Mouse (Mus musculus) midbrain, postnatal 0 days (tissue): ENCODE data around the gene Csnk1e. TPM values are rescaled to one million over a fixed set of nuclear protein-coding genes. Genes with fewer than 3 reads are reported as not detected.

Source experiments
- ATAC-seq: fragments of 200-750 bp; cut with Nextera tagmentation; 2 replicates; pipeline ENCODE4 v1.8.0; 2017; ENCODE audit warnings: moderate number of reproducible peaks, mild to moderate bottlenecking, moderate TSS enrichment, moderate library complexity; ENCODE audit not compliant: low FRiP score
- DNase-seq: peaks from one replicate; pipeline ENCODE4 v3.0.0-alpha.2; 2015; ENCODE audit warnings: low spot score
- H3K27ac ChIP-seq: fragments of 300-500 bp; sonication (generic); 2 replicates; pipeline ENCODE4 v1.5.1; 2014; ENCODE audit warnings: low read depth, mild to moderate bottlenecking, low read length, mixed read lengths
- H3K27me3 ChIP-seq: fragments of 300-500 bp; sonication (generic); 2 replicates; pipeline ENCODE4 v1.6.1; 2014; ENCODE audit warnings: low read length, control low read depth, mixed read lengths; ENCODE audit not compliant: insufficient read depth
- H3K36me3 ChIP-seq: fragments of 300-500 bp; sonication (generic); 2 replicates; pipeline ENCODE4 v1.6.1; 2014; ENCODE audit warnings: low read length, control low read depth, mixed read lengths; ENCODE audit not compliant: insufficient read depth
- H3K4me1 ChIP-seq: fragments of 300-500 bp; sonication (generic); 2 replicates; pipeline ENCODE4 v1.6.1; 2014; ENCODE audit warnings: mild to moderate bottlenecking, control low read depth, antibody characterized with exemption, low read length, mixed read lengths; ENCODE audit not compliant: insufficient read depth
- H3K4me2 ChIP-seq: fragments of 300-500 bp; sonication (generic); 2 replicates; pipeline ENCODE4 v1.6.1; 2014; ENCODE audit warnings: low read depth, mild to moderate bottlenecking, low read length, mixed read lengths; ENCODE audit not compliant: poor library complexity, severe bottlenecking
- H3K4me3 ChIP-seq: fragments of 300-500 bp; sonication (generic); 2 replicates; pipeline ENCODE4 v1.5.1; 2014; ENCODE audit warnings: low read depth, mild to moderate bottlenecking, low read length, moderate library complexity
- H3K9ac ChIP-seq: fragments of 300-500 bp; sonication (generic); replicated peaks from 2 replicates; pipeline ENCODE4 v1.6.1; 2014; ENCODE audit warnings: mild to moderate bottlenecking, low read length, moderate library complexity, mixed read lengths; ENCODE audit not compliant: poor library complexity, severe bottlenecking
- H3K9me3 ChIP-seq: fragments of 300-500 bp; sonication (generic); 2 replicates; pipeline ENCODE4 v1.6.1; 2016; ENCODE audit warnings: low read length, control low read depth
- CTCF ChIP-seq: IDR thresholded peaks from 2 replicates; pipeline ENCODE4 v1.5.1; 2016; ENCODE audit warnings: antibody characterized with exemption, mild to moderate bottlenecking
- WGBS: fragments of 180-500 bp; shearing (Covaris S2); extraction: QIAGEN DNeasy Blood & Tissue Kit; methylation state at CpG from one replicate; pipeline ENCODE4 v1.1.7; 2014; 5-methylcytosine and 5-hydroxymethylcytosine counted together
- polyA plus RNA-seq: library from polyadenylated mRNA; unstranded; fragments of >200 nt; fragmentation: Nextera tagmentation; extraction: Ambion mirVana; gene quantifications from 2 replicates; pipeline ENCODE4 v1.2.1, GENCODE M21; 2015
- total RNA-seq: library from RNA; depleted of rRNA; stranded (reverse); fragments of >200 nt; gene quantifications from 2 replicates; pipeline ENCODE4 v1.2.3, GENCODE M21; 2014

Csnk1e gene
- total and polyA plus RNA-seq, 2 experiments from 2014 or later: 195 to 378 TPM

DNA sequence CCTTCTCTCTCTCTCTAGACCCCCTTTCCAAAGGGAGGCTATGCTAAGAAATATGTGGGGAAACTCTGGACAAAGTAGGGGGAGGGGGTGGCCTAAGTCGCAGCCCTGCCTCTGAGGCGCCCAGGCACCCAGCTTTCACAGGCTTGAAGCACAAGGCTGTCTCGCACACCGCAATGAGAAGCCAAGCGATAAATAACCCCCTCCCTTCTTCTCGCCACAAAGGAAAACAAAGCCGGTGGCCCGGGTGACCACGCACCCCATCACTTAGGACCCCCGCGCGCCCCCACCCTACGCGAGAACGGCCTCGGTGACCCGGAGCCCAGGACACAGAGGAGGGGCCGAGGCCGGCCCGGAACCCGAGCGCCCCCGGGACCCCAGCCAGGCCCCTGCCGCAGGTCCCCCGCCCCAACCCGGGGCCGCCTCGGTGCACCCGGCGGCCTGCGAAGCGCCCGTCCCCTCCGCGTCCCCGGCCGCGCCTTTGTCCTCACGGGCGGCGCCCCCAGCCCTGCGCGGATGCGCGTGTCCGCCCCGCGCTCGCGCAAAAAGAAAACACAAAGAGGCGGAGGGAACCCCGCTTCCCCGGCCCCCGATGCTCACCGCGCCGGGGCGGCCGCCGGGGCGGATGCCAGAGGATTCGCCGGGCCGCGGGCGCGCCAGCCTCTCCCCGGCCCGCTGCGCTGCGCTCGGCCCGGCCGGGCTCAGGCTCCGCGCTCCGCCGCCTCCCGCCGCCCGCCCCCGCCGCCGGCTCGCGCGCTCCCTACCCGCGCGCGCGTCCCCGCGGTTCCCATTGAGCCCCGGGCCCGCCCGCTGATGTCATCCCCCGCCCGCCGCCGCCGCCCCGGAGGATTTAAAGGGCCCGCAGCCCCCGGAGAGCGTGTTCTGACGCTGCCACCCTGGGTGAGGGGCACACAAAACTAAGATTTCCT, 13.8 kb downstream of the Csnk1e start:
- no peaks in the 10 kb centered on the region for H3K9me3 ChIP-seq
- no peaks in the 10 kb centered on the region for H3K27me3 ChIP-seq
- ATAC-seq: peak; percentile 67
- peaks cover 11% of the 10 kb centered on the region for H3K36me3 ChIP-seq
- peak overlapping the region; percentile 98 for H3K4me2 ChIP-seq
- peak; percentile 80 for DNase-seq
- H3K4me1 ChIP-seq: peaks cover 22% of the 10 kb centered on the region
- H3K4me3 ChIP-seq: peak overlapping the region; percentile 93
- peak overlapping the region; percentile 90 for H3K27ac ChIP-seq
- no peak for TF ChIP-seq CTCF
- H3K9ac ChIP-seq: peak overlapping the region; percentile 98
- WGBS: 1% methylated on average over 58 of the region's 107 CpGs

DNA sequence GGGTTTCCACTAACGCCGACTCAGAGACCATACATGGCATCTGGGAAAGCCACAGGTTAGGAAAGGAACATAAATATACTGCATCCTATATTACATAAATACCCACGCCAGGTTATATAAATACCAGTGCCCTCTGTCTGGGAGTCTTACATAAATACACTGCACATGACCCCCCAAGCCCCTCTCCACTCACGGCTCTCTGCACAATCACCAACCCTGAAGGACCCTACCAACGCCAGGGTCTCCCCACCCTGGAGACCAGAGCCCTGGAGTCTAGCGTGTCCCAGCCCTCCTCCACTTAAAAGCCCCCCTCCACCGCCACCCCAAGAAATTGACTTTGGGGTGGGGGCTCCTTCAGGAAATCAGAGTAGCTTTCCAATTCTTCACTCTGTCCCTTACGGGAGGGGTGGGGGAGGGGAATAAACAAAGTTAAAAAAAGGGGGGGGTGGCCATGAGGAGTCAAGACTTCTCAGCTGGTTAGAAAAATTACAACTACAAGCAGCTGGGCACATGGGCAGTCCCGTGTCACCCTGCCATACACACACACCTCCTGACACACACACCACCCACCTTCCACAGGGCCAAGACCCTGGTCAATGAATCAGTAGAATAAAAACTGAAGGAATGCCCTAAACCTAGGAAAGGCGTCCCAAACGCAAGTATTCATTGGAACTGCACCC, 14.6 kb downstream of the Csnk1e start:
- peak overlapping the region; percentile 93 for H3K4me3 ChIP-seq
- peak; percentile 45; the same call in 1 of the 2 replicates for ATAC-seq

GRCm38 (mm10) chr15:79440223-79440622, 15.1 kb downstream of the Csnk1e start:
- H3K27ac ChIP-seq: 0 out of 2 replicates have a peak overlapping the region, but pooled peaks have one; percentile 13
- 54% methylated on average over 4 of the region's 4 CpGs for WGBS
- DNase-seq: peak; percentile 70

More for the DNA sequence above, 14.6 kb downstream of the Csnk1e start:
- H3K9me3 ChIP-seq: no peaks in the 10 kb centered on the region
- DNase-seq: no peak
- no peak for TF ChIP-seq CTCF
- H3K4me2 ChIP-seq: peak overlapping the region; percentile 98
- H3K27ac ChIP-seq: peak overlapping the region; percentile 90
- peaks cover 11% of the 10 kb centered on the region for H3K36me3 ChIP-seq
- H3K27me3 ChIP-seq: no peaks in the 10 kb centered on the region
- 14% methylated on average over 11 of the region's 11 CpGs for WGBS
- peak overlapping the region; percentile 98 for H3K9ac ChIP-seq
- peaks cover 23% of the 10 kb centered on the region for H3K4me1 ChIP-seq

GRCm38 (mm10) chr15:79439386-79439785, 16.0 kb downstream of the Csnk1e start:
- Histone ChIP-seq H3K4me1 (peaks cover 29% of the 10 kb centered on the region), H3K27me3 (no peaks in the 10 kb centered on the region), H3K36me3 (peaks cover 24% of the 10 kb centered on the region), H3K9ac (peak overlapping the region; percentile 98; the same call in 1 of the 2 replicates), H3K4me3 (peak overlapping the region; percentile 93; the same call in 1 of the 2 replicates), H3K4me2 (peak overlapping the region; percentile 98), H3K9me3 (no peaks in the 10 kb centered on the region), H3K27ac (no peak overlapping the region)
- DNase-seq: no peak
- WGBS: 72% methylated on average over 4 of the region's 4 CpGs
- no peak for ATAC-seq
- TF ChIP-seq CTCF: no peak

More at GRCm38 (mm10) chr15:79440223-79440622, 15.1 kb downstream of the Csnk1e start:
- ATAC-seq: no peak
- H3K36me3 ChIP-seq: peaks cover 15% of the 10 kb centered on the region
- no peaks in the 10 kb centered on the region for H3K27me3 ChIP-seq
- peak overlapping the region; percentile 98 for H3K9ac ChIP-seq
- H3K9me3 ChIP-seq: no peaks in the 10 kb centered on the region
- H3K4me1 ChIP-seq: peaks cover 28% of the 10 kb centered on the region
- H3K4me3 ChIP-seq: peak overlapping the region; percentile 93
- no peak for TF ChIP-seq CTCF
- peak overlapping the region; percentile 98 for H3K4me2 ChIP-seq

- H3K36me3 ChIP-seq: peaks cover 28% of the 10 kb centered on the region
- peak overlapping the region; percentile 98; the same call in 1 of the 2 replicates for H3K9ac ChIP-seq
- H3K4me3 ChIP-seq: 0 out of 2 replicates have a peak overlapping the region, but pooled peaks have one; percentile 1
Observed at GRCm38 (mm10) chr15:79438816-79439215, 16.6 kb downstream of the Csnk1e start.

More at GRCm38 (mm10) chr15:79438816-79439215, 16.6 kb downstream of the Csnk1e start:
- DNase-seq (no peak), ATAC-seq (no peak)
- H3K4me2 ChIP-seq: peak overlapping the region; percentile 20; the same call in 1 of the 2 replicates
- TF ChIP-seq CTCF: no peak
- no peaks in the 10 kb centered on the region for H3K9me3 ChIP-seq
- no peak overlapping the region for H3K27ac ChIP-seq
- no peaks in the 10 kb centered on the region for H3K27me3 ChIP-seq
- 81% methylated on average over 8 of the region's 8 CpGs for WGBS
- peaks cover 29% of the 10 kb centered on the region for H3K4me1 ChIP-seq
